Mouse (Mus musculus) stomach, embryonic 14.5 days (tissue): ENCODE data around the gene Sprr2a3. TPM values are rescaled to one million over a fixed set of nuclear protein-coding genes. Genes with fewer than 3 reads are reported as not detected.

ENCODE experiments used
- ATAC-seq: fragments of 200-750 bp; cut with Nextera tagmentation; 2 replicates; pipeline ENCODE4 v1.8.0; 2017; ENCODE audit warnings: low read depth, moderate TSS enrichment; ENCODE audit not compliant: insufficient number of reproducible peaks, insufficient read depth, low FRiP score
- H3K27ac ChIP-seq: fragments of 300-500 bp; sonication (generic); 2 replicates; pipeline ENCODE4 v1.5.1; 2014; ENCODE audit warnings: mild to moderate bottlenecking, low read length, moderate library complexity, mixed read lengths
- H3K27me3 ChIP-seq: fragments of 300-500 bp; sonication (generic); 2 replicates; pipeline ENCODE4 v1.6.1; 2014; ENCODE audit warnings: low read length, control low read depth, mixed read lengths; ENCODE audit not compliant: control insufficient read depth, insufficient read depth
- H3K36me3 ChIP-seq: fragments of 300-500 bp; sonication (generic); 2 replicates; pipeline ENCODE4 v1.6.1; 2014; ENCODE audit warnings: mild to moderate bottlenecking, control low read depth, low read length, moderate library complexity, mixed read lengths; ENCODE audit not compliant: control insufficient read depth, insufficient read depth
- H3K4me1 ChIP-seq: fragments of 300-500 bp; sonication (generic); 2 replicates; pipeline ENCODE4 v1.6.1; 2014; ENCODE audit warnings: low read length, control low read depth, mixed read lengths; ENCODE audit not compliant: control insufficient read depth, insufficient read depth
- H3K4me2 ChIP-seq: fragments of 300-500 bp; sonication (generic); replicated peaks from 2 replicates; pipeline ENCODE4 v1.6.1; 2014; ENCODE audit warnings: low read depth, low read length, control low read depth
- H3K4me3 ChIP-seq: fragments of 300-500 bp; sonication (generic); 2 replicates; pipeline ENCODE4 v1.5.1; 2014; ENCODE audit warnings: low read depth, low read length, control low read depth
- H3K9ac ChIP-seq: fragments of 300-500 bp; sonication (generic); replicated peaks from 2 replicates; pipeline ENCODE4 v1.6.1; 2014; ENCODE audit warnings: low read depth, mild to moderate bottlenecking, control low read depth, low read length, moderate library complexity, mixed read lengths
- H3K9me3 ChIP-seq: fragments of 300-500 bp; sonication (generic); 2 replicates; pipeline ENCODE4 v1.6.1; 2016; ENCODE audit warnings: low read depth, low read length, control low read depth; ENCODE audit not compliant: control insufficient read depth
- WGBS: fragments of 180-500 bp; shearing (Covaris S2); extraction: QIAGEN DNeasy Blood & Tissue Kit; methylation state at CpG from one replicate; pipeline ENCODE4 v1.1.7; 2014; 5-methylcytosine and 5-hydroxymethylcytosine counted together
- polyA plus RNA-seq: library from polyadenylated mRNA; unstranded; fragments of >200 nt; fragmentation: Nextera tagmentation; extraction: Ambion mirVana; gene quantifications from 2 replicates; pipeline ENCODE4 v1.2.1, GENCODE M21; 2014

Gene Sprr2a3
- polyA plus RNA-seq, 1 experiment from 2014 or later, result 19.7 TPM

GRCm38 (mm10) chr3:92316320-92316719 is 31.1 kb downstream of the Sprr2a3 start, which contains the start of gene Sprr2b:
Gene Sprr2b (plus strand): TSS chr3:92316620.
- no peak for ATAC-seq
- Histone ChIP-seq H3K4me2 (no peak within 1 kb of the TSS), H3K36me3 (no peaks in the 10 kb centered on the region), H3K9ac (no peak within 1 kb of the TSS), H3K4me1 (no peaks in the 10 kb centered on the region), H3K27me3 (no peaks in the 10 kb centered on the region), H3K27ac (no peak within 1 kb of the TSS), H3K4me3 (no peak within 1 kb of the TSS), H3K9me3 (no peaks in the 10 kb centered on the region)
- WGBS, result 71% methylated on average over 2 of the region's 2 CpGs

GRCm38 (mm10) chr3:92317384-92317783 is 32.2 kb downstream of the Sprr2a3 start:
- Histone ChIP-seq H3K27me3 (no peaks in the 10 kb centered on the region), H3K4me2 (no peak overlapping the region), H3K4me3 (no peak overlapping the region), H3K4me1 (no peaks in the 10 kb centered on the region), H3K36me3 (no peaks in the 10 kb centered on the region), H3K27ac (no peak overlapping the region), H3K9ac (no peak overlapping the region), H3K9me3 (no peaks in the 10 kb centered on the region)
- ATAC-seq, result no peak
- WGBS, result 83% methylated on average over 2 of the region's 2 CpGs

GRCm38 (mm10) chr3:92336278-92336677 is 51.1 kb downstream of the Sprr2a3 start:
- Histone ChIP-seq H3K27me3 (no peaks in the 10 kb centered on the region), H3K4me3 (no peak overlapping the region), H3K9ac (no peak overlapping the region), H3K4me2 (no peak overlapping the region), H3K4me1 (no peaks in the 10 kb centered on the region), H3K27ac (no peak overlapping the region), H3K36me3 (no peaks in the 10 kb centered on the region), H3K9me3 (no peaks in the 10 kb centered on the region)
- ATAC-seq, result no peak
- 70% methylated on average over 1 of the region's 1 CpGs for WGBS

- Histone ChIP-seq H3K4me3 (no peak within 1 kb of the TSS), H3K4me2 (no peak within 1 kb of the TSS), H3K36me3 (no peaks in the 10 kb centered on the region), H3K4me1 (no peaks in the 10 kb centered on the region), H3K27me3 (no peaks in the 10 kb centered on the region), H3K9me3 (no peaks in the 10 kb centered on the region), H3K27ac (no peak within 1 kb of the TSS), H3K9ac (no peak within 1 kb of the TSS)
- no peak for ATAC-seq
- WGBS, result 88% methylated on average over 5 of the region's 5 CpGs
Observed at GRCm38 (mm10) chr3:92338840-92339239, 53.6 kb downstream of the Sprr2a3 start, which contains the start of gene Sprr2d. Gene Sprr2d (plus strand): TSS chr3:92339140.

Other genes with a start within 250 kb of the Sprr2a3 start
- 1.1 and 1.6 TPM in 2 replicates for gene Lor, start 202.3 kb upstream of the Sprr2a3 start, polyA plus RNA-seq
- not detected in 2 replicates for gene Prr9, start 161.5 kb upstream of the Sprr2a3 start, polyA plus RNA-seq
- not detected in 2 replicates for gene Lelp1, start 142.7 kb upstream of the Sprr2a3 start, polyA plus RNA-seq
- 5.3 and 7.6 TPM in 2 replicates for gene Sprr2a1, start 69.6 kb upstream of the Sprr2a3 start, polyA plus RNA-seq
- 258 and 291 TPM in 2 replicates for gene Sprr2a2, start 69.5 kb upstream of the Sprr2a3 start, polyA plus RNA-seq
- gene Sprr2b, start 31.2 kb downstream of the Sprr2a3 start, polyA plus RNA-seq, result not detected in 2 replicates
- gene Sprr2d, start 53.7 kb downstream of the Sprr2a3 start, polyA plus RNA-seq, result not detected in 2 replicates
- not detected in 2 replicates for gene Sprr2e, start 66.7 kb downstream of the Sprr2a3 start, polyA plus RNA-seq
- not detected in 2 replicates for gene Sprr2f, start 79.8 kb downstream of the Sprr2a3 start, polyA plus RNA-seq
- gene Sprr2h, start 100.3 kb downstream of the Sprr2a3 start, polyA plus RNA-seq, result not detected in 2 replicates
- not detected in 2 replicates for gene Sprr2i, start 122.6 kb downstream of the Sprr2a3 start, polyA plus RNA-seq
- gene Sprr2j-ps, start 132.7 kb downstream of the Sprr2a3 start, polyA plus RNA-seq, result not detected in 2 replicates
- gene Gm9774, start 144.0 kb downstream of the Sprr2a3 start, polyA plus RNA-seq, result 5.8 and 7.5 TPM in 2 replicates
- gene Sprr2k, start 147.2 kb downstream of the Sprr2a3 start, polyA plus RNA-seq, result not detected in 2 replicates
- gene Sprr1b, start 153.4 kb downstream of the Sprr2a3 start, polyA plus RNA-seq, result not detected in 2 replicates
- 0.20 and 0.97 TPM in 2 replicates for gene Sprr3, start 173.3 kb downstream of the Sprr2a3 start, polyA plus RNA-seq
- gene Sprr1a, start 200.5 kb downstream of the Sprr2a3 start, polyA plus RNA-seq, result 26.0 and 31.7 TPM in 2 replicates
- gene Sprr4, start 215.1 kb downstream of the Sprr2a3 start, polyA plus RNA-seq, result not detected in 2 replicates
- not detected in 2 replicates for gene 2310046K23Rik, start 249.1 kb downstream of the Sprr2a3 start, polyA plus RNA-seq